Mouse (Mus musculus): ENCODE data around the gene Enthd1. TPM values are rescaled to one million over a fixed set of nuclear protein-coding genes. Genes with fewer than 3 reads are reported as not detected.

The Enthd1 gene
- total RNA-seq, 2 experiments from 2014 or later: not detected

DNA sequence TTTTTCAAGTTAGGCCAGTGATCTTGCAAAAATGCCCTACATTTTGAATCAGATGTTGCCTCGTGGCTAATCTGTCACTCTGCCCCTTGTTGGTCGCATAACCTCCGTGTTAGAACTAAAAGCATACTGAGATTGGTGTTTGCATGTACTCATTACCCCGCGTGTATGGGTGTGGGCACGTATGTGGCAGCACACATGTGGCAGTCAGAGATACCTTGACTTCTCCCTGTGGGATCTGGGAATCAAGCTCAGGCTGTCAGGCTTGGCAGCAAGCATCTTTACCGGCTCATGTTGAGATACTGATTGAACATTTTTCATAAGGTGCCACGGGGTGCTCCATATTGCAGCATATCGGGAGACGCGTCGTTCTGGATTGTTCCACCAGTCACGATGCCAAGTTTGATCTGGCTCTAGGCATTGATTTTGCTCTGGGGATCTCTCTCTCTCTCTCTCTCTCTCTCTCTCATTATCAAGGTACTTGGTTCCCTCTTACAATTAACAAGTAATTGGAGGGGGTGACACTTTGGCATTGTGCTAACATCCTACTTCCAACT lies 10.9 kb upstream of the Enthd1 start:
- no peak for DNase-seq
- intact Hi-C loops (cut with DNase I): no loop called here

- DNase-seq: no peak
- intact Hi-C loops (cut with DNase I): no loop called here
Measured at GRCm38 (mm10) chr15:80574211-80575040, 9.5 kb upstream of the Enthd1 start.

- intact Hi-C loops (cut with DNase I): no loop called here
Measured at GRCm38 (mm10) chr15:80572811-80573520, 8.0 kb upstream of the Enthd1 start.

GRCm38 (mm10) chr15:80572291-80572690 lies 7.3 kb upstream of the Enthd1 start, which contains the start of gene Grap2:
TSS of gene Grap2 (plus strand) at chr15:80572594.
- intact Hi-C loops (cut with DNase I): no loop called here
- DNase-seq: no peak

More at GRCm38 (mm10) chr15:80572811-80573520, 8.0 kb upstream of the Enthd1 start:
- DNase-seq: no peak

- intact Hi-C loops (cut with DNase I): no loop called here
- no peak for DNase-seq
Measured at GRCm38 (mm10) chr15:80571611-80572010, 6.7 kb upstream of the Enthd1 start.

GRCm38 (mm10) chr15:80570226-80570625 lies 5.3 kb upstream of the Enthd1 start:
- DNase-seq: no peak
- intact Hi-C loops (cut with DNase I): no loop called here

GRCm38 (mm10) chr15:80569205-80569604 lies 4.2 kb upstream of the Enthd1 start:
- intact Hi-C loops (cut with DNase I): no loop called here
- DNase-seq: no peak

DNA sequence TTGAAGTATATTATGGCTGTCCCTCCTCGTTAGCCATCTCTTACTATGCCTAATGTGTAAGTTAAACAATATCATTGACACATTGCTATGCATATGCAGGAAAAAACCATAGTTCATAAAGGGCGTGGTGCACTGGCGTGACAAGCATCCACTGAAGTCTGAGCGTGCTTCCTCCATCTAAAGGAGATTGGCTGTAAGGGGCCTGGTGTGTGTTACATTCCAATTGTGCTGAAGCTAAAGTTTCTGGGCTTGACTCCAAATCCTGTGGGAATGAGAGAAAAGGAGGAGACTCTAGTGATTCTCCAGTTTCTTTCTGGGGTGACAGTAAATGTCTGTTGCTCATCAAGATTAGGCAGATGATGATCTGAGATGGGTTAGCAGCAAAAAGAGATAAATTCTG lies 2.8 kb upstream of the Enthd1 start:
- intact Hi-C loops (cut with DNase I): no loop called here
- no peak for DNase-seq

GRCm38 (mm10) chr15:80567139-80567538 lies 2.2 kb upstream of the Enthd1 start:
- no peak for DNase-seq
- intact Hi-C loops (cut with DNase I): no loop called here

GRCm38 (mm10) chr15:80566696-80567095 lies 1.7 kb upstream of the Enthd1 start:
- no peak for DNase-seq
- intact Hi-C loops (cut with DNase I): no loop called here

GRCm38 (mm10) chr15:80563634-80564208 lies 1.2 kb downstream of the Enthd1 start:
- DNase-seq: no peak
- intact Hi-C loops (cut with DNase I): no loop called here

DNA sequence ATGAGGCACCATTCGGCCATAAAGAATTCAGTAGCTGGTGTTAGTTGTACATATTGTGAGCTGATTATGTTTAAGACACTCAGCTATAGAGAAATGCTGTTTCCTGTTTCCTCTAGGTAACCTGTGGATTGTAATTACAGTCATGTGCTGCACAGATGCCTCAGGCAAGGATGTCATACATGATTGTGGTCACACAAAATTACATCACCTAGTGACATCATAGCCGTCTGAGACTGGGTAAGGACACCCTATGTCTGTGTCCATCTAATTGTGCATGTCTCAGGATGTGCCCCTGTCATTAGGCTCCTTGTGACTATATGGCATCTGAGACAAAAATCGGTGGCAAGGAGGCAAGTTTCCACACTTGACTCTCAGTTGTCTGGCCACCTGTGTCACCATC lies 2.5 kb downstream of the Enthd1 start:
- DNase-seq: no peak
- intact Hi-C loops (cut with DNase I): no loop called here

DNA sequence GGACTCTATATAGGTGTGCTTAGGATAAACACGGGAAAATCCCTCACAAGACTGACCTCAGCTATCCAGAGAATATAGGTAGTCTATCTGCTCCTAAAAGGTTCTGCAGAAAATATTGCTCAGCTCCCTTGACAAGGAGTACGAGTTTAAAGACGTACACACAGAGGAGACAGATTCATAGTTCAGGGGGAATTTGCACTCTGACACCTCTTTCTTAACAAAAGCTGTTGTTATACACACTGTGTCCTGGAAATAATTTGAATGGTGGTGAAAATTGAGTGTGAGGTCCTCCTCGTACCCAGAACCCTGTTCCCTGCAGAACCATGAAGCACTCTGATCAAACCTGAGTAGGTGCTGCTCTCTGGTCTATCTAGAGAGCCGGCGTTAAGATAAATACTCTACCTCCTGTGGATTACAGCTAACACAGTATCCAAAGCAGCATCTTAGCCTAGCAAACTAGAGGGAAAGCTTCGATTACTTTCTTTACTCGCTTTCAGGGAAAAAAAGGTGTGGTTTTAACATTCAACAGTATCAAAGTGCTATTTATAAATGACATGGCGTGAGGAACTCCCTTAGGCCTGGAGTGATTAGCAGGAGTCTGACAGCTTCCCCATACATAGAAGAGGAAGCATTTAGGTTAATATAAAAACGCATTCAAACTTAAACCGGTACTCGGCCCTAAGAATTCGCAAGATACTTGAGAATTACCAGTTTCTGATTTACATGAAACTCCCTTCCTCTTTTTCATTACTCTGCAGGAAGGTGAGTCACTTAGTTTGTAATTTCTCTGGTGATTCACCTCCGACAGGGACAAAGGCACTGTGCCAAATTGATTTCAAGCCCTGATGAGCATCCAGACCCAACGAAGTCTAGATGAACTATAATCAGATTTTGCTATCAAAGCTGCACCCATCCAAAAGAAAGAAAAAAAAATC lies 4.0 kb downstream of the Enthd1 start:
- no peak for DNase-seq
- intact Hi-C loops (cut with DNase I): no loop called here

- intact Hi-C loops (cut with DNase I): no loop called here
- DNase-seq: no peak
Measured at GRCm38 (mm10) chr15:80559978-80560377, 5.0 kb downstream of the Enthd1 start.

GRCm38 (mm10) chr15:80559534-80559933 lies 5.4 kb downstream of the Enthd1 start:
- no peak for DNase-seq
- intact Hi-C loops (cut with DNase I): no loop called here

DNA sequence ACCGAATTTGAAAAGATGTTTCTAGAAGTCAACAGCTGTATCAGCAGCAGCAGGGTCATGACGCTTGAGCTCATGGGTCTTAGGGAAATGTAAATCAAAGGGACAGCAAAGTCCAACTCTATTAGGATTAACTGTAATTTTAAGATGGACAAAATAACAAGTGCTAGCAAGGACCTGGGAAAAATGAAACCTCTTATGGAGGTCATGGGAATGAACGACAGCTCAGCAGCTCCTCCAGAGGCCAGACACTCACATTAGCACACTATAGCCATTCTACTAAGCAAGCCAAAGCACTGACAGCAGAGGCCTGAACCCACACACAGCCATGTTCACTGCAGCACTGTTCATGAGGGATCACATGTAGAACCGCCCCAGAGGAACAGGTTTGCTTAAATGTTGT lies 7.2 kb downstream of the Enthd1 start:
- intact Hi-C loops (cut with DNase I): no loop called here
- no peak for DNase-seq

DNA sequence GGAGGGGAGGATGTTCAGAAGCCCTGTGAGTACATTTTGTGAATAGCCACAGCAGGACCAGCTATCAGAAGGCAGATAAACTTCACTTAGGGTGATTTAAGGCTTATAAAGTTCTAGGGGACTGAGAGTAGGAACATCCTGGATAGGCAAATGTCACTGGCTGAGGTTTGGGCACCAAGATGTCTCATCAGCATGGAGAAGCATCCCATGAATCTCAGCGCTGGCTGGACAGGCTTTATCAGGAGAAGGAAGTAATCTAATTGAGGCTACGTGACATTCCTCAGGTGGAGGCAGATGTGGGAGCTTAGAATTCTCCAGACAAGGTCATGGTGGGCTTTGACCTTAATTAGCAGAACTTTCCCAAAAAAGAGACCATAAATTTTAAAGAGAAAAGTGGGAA lies 8.9 kb downstream of the Enthd1 start:
- DNase-seq: no peak
- intact Hi-C loops (cut with DNase I): no loop called here

- DNase-seq: no peak
- intact Hi-C loops (cut with DNase I): no loop called here
Measured at GRCm38 (mm10) chr15:80554860-80555822, 9.8 kb downstream of the Enthd1 start.

DNA sequence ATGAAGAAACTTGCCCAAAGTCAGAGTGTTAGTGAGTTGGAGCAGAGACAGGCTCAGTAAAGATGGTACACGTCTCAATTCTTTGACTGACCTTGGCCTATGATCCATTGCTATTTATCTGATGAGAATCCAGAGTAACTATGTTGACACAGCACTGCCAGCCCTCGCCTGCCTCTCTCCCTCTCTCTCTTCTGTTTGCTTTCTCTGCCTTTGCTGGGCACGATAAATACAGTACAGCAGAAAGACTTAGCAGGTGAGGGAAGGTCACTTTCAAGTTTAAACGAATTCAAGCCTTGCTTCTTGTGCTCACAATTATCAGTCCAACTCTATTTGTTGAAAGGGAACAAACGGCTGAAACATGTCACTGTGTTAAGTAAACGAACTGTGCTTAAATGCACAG lies 19.5 kb downstream of the Enthd1 start:
- intact Hi-C loops (cut with DNase I): no loop called here
- DNase-seq: no peak

All from gastrocnemius, postnatal 36 days (tissue).